Mouse (Mus musculus) heart, adult 2 months (tissue): Measurements from ENCODE around the gene Ncor2.

Experiments
- CTCF ChIP-seq: fragments of 200-600 bp; IDR thresholded peaks from 2 replicates; pipeline ENCODE4 v1.8.1; 2022; ENCODE audit warnings: antibody characterized with exemption, mild to moderate bottlenecking, moderate library complexity
- EP300 ChIP-seq: fragments of 200-500 bp; IDR thresholded peaks from 2 replicates; pipeline ENCODE4 v1.6.1; 2011; ENCODE audit warnings: low read depth, low read length, control low read depth; ENCODE audit not compliant: insufficient read depth
- POLR2A ChIP-seq: fragments of 200-500 bp; IDR thresholded peaks from 2 replicates; pipeline ENCODE4 v1.6.1; 2011; ENCODE audit warnings: mild to moderate bottlenecking, low read depth, low read length, control low read depth; ENCODE audit not compliant: insufficient read depth

DNA sequence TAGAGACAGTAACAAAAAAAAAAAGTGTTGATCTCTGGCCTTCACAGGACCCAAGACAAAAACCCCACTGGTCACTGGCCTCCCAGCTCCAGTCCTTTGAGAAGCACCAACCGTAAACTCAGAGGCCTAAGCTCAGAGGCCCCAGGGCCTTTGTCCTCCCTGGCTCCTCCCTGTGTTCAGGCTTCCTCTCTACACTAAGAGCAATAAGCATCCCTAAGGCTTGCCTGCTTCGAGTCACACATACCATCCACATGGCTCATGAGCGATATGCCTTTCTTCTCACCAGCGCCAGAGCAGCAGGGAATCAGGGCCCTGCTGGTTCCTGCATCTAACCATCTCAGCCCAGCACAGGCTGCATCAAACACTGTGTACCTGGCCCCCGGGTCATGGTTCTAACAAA lies 133.8 kb downstream of the Ncor2 start:
- TF ChIP-seq POLR2A (no peak), CTCF (no peak), EP300 (no peak)
